Mouse (Mus musculus) spleen, adult 12 weeks (tissue): ENCODE results near the gene Egln2.

ENCODE experiments used
- DNase-seq: peaks from one replicate; pipeline ENCODE4 v3.0.0; 2022; ENCODE audit warnings: low spot score

The Egln2 gene

DNA sequence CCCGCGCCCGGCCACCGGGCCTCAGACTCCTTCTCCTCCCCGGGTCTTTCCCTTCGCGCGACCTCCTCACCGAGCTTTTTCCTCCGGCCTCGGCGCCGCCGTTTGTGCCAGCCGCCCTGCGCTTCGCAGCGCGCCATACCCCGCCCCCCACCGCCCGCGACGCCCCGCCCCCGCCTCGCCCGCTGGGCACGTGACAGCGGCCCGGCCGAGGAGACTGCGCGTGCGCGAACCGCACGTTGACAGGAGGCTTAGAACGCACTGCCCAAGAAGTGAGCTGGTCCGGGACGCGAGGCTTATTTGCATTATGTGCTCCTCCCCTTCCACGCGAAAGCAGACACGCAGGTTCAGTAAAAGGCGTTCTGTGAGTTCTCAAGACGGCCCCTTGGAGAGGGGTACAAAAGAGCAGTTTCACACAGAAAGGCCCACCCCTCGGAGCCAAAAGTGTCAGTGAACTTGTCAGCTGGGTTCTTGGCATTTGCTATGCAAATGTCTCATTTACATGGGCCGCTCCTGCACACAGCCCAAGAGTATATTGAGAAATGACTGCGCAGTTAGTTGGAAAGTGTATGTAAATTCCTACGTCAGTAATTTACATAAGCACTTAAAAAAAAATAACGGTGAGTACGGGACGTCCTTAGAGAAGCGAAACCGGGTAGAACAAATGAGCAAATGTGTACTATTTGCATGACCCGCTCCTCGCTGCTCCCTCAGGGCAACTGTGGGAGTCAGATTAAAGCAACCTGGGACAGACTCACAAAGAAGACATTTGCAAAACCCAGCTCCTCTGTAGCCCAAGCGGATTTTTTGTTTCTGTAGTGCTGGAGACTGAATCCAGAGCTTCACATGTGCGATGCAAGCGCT, at the start of gene Egln2:
Gene Egln2, minus strand, starts transcription at position 189 of the 861 bp plus-strand sequence.
- peak; percentile 89 for DNase-seq

GRCm38 (mm10) chr7:27212626-27213025, 46.0 kb upstream of the Egln2 start:
- no peak for DNase-seq

- no peak for DNase-seq
Measured at GRCm38 (mm10) chr7:27203730-27204449, 37.3 kb upstream of the Egln2 start.

DNA sequence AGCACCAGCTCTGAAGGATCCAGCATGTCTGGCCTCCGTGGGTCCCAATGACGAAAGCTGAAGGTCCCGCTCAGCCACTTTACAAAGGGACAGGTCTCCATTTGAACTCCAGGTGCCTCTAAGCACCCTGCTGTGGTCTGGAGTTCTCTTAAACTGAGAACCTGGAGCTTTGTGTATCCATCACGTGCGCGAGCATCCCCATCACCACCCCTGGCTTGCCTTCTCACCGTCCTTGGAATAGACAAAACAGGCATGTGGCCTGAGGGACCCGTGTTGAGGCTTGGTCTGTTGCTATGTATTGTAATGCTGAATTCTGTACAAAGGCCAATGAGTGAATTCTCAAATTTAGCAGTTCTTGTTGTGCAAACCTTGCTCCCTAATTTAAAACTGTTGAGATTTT, 32.2 kb upstream of the Egln2 start:
- DNase-seq = no peak

DNA sequence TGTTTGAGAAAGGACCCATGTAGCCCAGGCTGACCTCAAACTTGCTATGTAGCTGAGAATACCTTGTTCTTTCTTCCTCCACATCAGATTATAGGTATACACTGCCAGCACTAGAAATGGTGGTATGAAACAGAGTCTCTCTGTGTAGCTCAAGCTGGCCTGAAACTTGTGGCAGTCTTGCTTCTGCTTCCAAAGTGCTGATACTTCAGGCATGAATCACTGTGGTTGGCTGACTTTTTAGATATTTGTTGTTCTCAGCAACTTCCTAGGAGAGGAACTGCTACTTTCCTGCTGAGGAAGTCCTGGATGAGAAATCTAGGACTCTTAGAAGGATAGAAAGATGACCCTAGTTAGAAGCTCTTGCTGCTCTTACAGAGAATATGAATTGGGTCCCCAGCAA, 31.8 kb upstream of the Egln2 start:
- DNase-seq = no peak

- no peak for DNase-seq
Measured at GRCm38 (mm10) chr7:27197634-27198033, 31.0 kb upstream of the Egln2 start.

- DNase-seq = no peak
Measured at GRCm38 (mm10) chr7:27197136-27197535, 30.5 kb upstream of the Egln2 start.

- DNase-seq = peak; percentile 84
Measured at GRCm38 (mm10) chr7:27195681-27196611, 29.3 kb upstream of the Egln2 start, which contains the start of the genes BC024978 and Snrpa. BC024978 (plus strand) TSS chr7:27195781. Snrpa (minus strand) TSS chr7:27196271.

DNA sequence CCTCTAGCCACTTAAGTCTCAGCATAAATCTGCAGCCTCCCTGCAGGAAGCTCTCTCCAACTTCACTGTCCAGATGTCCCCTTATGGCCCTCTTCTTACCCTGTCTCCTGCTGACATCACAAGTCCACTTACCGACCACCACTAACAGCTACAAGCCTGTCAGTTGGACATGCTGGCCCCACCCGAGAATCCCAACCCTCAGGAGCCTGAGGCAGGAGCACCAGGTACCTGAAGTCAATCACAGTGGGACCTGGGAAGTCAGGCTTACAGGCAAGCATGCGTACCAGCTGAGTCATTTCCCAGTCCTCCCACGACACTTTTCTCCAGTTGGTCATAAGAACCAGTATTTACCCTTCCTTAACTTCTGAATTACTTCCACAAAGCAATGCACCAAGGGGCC, 27.1 kb upstream of the Egln2 start:
- DNase-seq = no peak

- no peak for DNase-seq
Measured at GRCm38 (mm10) chr7:27192434-27192833, 25.8 kb upstream of the Egln2 start.

- no peak for DNase-seq
Measured at GRCm38 (mm10) chr7:27189271-27189931, 22.8 kb upstream of the Egln2 start.

GRCm38 (mm10) chr7:27185986-27186385, 19.4 kb upstream of the Egln2 start:
- no peak for DNase-seq

DNA sequence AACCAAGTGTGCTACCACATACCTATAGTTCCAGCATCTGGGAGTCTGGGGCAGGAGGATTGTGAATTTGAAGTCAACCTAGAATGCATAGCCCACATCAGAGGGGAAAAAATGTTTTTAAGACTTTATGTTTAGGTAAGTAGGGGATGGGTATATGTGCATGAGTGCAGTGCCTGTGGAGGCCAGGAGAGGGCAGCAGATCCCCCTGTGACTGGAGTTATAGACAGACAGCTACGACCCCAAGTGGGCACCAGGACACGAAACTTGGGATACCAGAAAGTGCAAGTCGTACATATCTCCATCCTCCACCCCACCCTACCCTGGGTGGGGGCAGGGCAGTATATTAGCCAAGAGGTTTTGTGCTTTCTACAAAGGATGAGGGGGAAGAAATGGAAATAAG, 18.4 kb upstream of the Egln2 start:
- no peak for DNase-seq

- DNase-seq = no peak
Measured at GRCm38 (mm10) chr7:27182498-27182897, 15.9 kb upstream of the Egln2 start.

GRCm38 (mm10) chr7:27180837-27181695, 14.5 kb upstream of the Egln2 start, which contains the start of the genes Gm21983 and Mia:
Gm21983 (minus strand) TSS chr7:27181086.
Mia (minus strand) TSS chr7:27181157.
- DNase-seq = no peak

GRCm38 (mm10) chr7:27180036-27180435, 13.4 kb upstream of the Egln2 start:
- no peak for DNase-seq

GRCm38 (mm10) chr7:27179217-27179918, 12.8 kb upstream of the Egln2 start:
- DNase-seq = no peak

DNA sequence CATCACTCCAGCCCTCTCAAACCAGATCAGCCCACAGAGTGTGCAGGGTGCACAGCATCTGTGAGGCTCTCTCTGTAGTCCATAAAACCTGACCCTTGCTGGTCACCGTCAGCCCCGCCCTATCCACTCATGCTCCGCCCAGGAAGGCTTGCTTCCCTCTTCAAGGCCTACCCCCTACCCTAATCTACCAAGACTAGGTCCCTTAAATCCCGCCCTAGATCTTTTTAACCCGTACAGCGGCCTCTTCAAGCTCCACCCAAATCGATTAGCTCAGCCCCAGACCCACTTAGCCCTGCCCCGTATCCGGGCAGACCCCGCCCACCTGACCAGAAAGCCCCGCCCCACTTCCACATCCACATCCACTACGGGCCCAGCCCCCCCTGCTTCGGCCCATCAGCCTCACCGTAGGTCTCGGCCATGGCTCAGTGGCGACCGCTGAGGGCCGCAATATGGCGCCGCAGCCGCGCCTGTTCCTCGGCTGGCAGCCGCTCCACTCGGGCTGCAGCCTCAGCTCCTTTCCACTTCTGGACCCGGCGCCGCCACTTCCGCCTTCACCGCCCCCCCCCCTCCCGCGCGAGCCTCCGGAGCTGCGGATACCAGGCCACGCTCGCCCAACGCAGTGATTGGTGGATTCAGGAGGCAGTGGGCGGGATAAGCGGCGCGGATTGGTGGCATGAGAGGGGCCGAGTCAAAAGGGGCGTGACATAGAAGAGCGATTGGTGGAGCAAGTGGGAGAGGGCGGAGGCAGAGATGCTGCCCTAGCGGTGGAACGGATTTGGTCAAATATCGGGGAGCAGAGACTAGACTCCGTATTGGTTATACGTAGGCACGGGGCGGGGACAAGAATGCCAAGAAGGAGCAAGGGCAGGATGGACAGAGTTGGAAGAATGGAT, 12.0 kb upstream of the Egln2 start, which contains the start of gene Rab4b:
Gene Rab4b, minus strand, starts transcription at position 573 of the 893 bp plus-strand sequence.
- peak; percentile 98 for DNase-seq

GRCm38 (mm10) chr7:27177942-27178323, 11.3 kb upstream of the Egln2 start:
- DNase-seq = no peak
